Mouse (Mus musculus) common myeloid progenitor, adult 5-6 weeks (primary cell): ENCODE measurements around the gene Rps6kb2. TPM values are rescaled to one million over a fixed set of nuclear protein-coding genes. Genes with fewer than 3 reads are reported as not detected.
"Not testable (repeated sequence)": the region's sequence is repeated elsewhere in the genome, so short reads cannot be mapped to it uniquely, and the experiment has no call there.

ENCODE experiments used
- ATAC-seq: replicated peaks from 2 replicates; pipeline ENCODE4 v1.8.0; 2016; ENCODE audit warnings: low read depth, mild to moderate bottlenecking, moderate TSS enrichment, inconsistent platforms; ENCODE audit not compliant: poor library complexity, severe bottlenecking
- total RNA-seq: library from RNA; stranded (forward); fragments of 200-1000, 187-1606 nt; gene quantifications from 2 replicates; pipeline ENCODE4 v1.2.3, GENCODE M21; 2017

Rps6kb2 gene
- total RNA-seq, 1 experiment from 2014 or later: 16.4 TPM

- ATAC-seq: no peak
Measured at GRCm38 (mm10) chr19:4144550-4145498, 18.3 kb downstream of the Rps6kb2 start.

- ATAC-seq: no peak
Measured at GRCm38 (mm10) chr19:4143759-4144268, 19.3 kb downstream of the Rps6kb2 start, which contains the start of gene Cabp4. Cabp4 (minus strand) TSS chr19:4144033.

- ATAC-seq: no peak
Measured at GRCm38 (mm10) chr19:4142416-4143173, 20.6 kb downstream of the Rps6kb2 start.

DNA sequence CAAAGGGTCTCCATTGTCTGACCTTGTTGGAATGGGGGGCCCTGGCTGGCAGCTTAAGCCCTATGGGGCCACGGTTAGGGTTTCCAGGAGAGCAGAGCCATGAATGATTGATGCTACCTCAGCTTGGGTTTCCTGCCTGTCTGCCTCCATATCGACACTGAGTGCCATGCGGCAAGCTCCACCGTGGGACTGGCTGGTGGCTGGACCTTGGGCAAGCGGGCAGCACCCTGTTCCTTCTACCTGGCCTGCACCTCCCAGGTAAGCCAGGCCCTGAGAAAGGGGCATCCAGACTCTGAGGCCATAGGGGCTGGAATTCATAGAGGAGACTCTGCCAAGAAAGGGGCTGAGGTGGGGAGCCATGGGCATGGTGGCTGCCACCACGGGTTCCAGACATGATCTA is 23.0 kb downstream of the Rps6kb2 start:
- ATAC-seq: no peak

GRCm38 (mm10) chr19:4139446-4139845 is 23.7 kb downstream of the Rps6kb2 start, which contains the start of gene Gpr152:
Gpr152 (plus strand) TSS chr19:4139787.
- no peak for ATAC-seq

DNA sequence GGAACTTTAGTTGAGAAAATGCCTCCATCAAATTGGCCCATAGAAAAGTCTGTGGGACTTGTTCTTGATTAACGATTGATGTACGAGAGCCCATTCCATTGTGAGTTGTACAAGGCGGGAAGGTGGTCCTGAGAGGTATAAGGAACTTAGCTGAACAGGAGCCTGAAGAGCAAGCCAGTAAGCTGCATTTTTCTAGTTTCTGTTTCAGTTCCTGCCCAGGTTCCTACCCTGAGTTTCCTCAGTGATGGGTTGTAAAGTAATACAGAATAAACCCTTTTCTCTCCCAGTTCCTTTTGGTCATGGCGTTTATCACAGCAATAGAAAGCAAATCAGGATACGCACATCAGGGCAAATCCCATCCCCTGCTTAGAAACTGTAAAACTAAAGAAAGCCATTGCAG is 25.2 kb downstream of the Rps6kb2 start:
- ATAC-seq: no peak

GRCm38 (mm10) chr19:4136463-4136862 is 26.7 kb downstream of the Rps6kb2 start:
- ATAC-seq: no peak

GRCm38 (mm10) chr19:4135963-4136345 is 27.2 kb downstream of the Rps6kb2 start:
- peak; percentile 76; the same call in 1 of the 2 replicates for ATAC-seq

GRCm38 (mm10) chr19:4135229-4135962 is 27.8 kb downstream of the Rps6kb2 start:
- ATAC-seq: not testable (repeated sequence)

DNA sequence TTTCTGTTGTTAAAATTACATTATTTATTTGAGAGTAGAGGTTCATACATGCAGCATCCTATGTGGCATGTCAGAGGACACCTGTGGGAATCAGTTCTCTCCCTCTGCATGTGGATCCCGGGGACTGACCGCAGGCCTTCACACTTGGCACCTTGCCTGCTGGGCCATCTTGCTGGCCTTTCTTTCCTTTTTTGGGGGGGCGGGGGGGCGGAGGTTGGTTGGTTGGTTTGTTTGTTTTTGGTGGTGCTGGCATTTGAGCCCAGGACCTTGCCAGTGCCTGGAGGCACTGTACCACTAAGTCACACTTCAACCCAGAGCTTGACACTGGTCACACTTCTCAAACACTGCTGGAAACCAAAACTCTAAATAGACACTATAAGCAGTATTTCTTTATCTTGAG is 28.8 kb downstream of the Rps6kb2 start:
- ATAC-seq: no peak

GRCm38 (mm10) chr19:4131768-4132167 is 31.4 kb downstream of the Rps6kb2 start:
- no peak for ATAC-seq

DNA sequence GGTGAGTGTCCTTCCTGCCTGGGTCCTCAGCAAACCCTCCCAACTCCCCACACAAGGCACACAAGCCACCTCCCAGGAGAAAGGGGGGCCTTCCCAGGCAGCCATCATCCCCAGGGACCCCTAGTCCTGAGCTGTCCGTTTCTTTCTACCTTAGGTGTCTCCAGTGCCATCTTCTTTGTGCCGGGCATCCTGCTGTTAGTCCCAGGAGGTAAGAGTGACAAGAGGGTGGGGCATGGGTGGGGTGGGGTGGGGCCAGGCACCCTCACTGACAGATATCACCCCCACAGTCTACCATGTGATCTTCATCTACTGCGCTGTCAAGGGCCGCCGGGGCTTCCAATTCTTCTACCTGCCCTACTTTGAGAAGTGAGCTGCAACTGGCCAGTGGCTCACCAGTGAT is 32.1 kb downstream of the Rps6kb2 start:
- ATAC-seq: no peak

- no peak for ATAC-seq
Measured at GRCm38 (mm10) chr19:4130106-4130505, 33.0 kb downstream of the Rps6kb2 start.

DNA sequence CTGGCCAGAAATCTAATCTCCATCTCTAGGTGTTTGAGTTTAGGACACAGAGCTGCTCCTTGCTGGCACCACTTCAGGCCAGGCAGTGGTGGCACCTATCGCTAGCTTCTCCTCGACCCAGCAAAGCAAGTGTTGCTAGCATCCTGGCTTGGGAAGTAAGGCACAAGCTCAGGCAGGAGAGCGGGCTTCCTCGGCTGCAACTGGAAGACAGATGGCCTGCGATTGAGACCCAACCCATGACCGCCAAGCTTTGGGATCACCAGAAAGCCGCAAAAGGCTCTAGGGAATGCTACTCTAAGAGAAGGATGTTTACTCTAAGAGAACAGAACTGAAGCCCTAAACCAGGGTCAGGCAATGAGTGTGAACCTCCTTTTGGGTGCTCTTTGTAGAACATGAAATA is 33.7 kb downstream of the Rps6kb2 start:
- no peak for ATAC-seq

DNA sequence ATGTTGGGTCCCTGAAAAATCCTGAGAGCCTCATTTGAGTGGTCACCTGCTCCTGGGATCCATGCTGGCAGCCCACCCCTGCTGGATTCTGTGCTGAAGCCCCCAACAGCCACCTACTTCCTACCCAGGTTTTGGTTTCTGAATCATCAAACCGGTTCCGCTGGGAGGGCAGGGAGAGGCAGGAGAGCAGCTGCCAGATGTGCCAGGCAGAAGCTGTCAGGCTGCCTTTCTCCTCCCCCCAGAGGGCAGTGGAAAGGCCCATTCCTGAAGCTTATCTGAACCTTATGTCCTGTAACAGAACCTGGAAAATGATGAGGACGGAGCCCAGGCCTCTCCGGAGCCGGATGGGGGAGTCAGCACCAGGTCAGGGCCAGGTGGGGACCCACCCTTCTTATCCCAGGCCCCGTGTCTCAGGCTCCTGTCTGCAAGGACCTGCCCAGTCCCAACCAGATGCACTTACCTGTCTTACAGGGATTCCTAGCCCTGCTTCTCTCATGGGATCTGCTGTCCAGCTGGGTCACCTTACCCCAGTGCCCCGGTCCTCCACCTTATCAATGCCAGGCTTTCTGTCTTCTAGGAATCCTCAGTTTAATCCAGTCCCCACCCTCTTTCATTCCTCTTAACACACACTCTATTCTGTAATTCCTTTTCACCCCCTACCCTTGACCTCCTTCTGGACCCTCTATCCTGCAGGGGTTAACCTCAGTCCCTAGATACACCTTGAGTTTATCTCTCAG is 36.2 kb downstream of the Rps6kb2 start:
- no peak for ATAC-seq

- ATAC-seq: peak; percentile 80
Measured at GRCm38 (mm10) chr19:4125741-4126696, 37.1 kb downstream of the Rps6kb2 start, which contains the start of gene Aip. Aip (minus strand) TSS chr19:4125858.

GRCm38 (mm10) chr19:4125268-4125667 is 37.9 kb downstream of the Rps6kb2 start:
- ATAC-seq: not testable (repeated sequence)

- no peak for ATAC-seq
Measured at GRCm38 (mm10) chr19:4124432-4124831, 38.7 kb downstream of the Rps6kb2 start.
